Mouse (Mus musculus): ENCODE measurements around the gene Dcaf8. TPM values are rescaled to one million over a fixed set of nuclear protein-coding genes. Genes with fewer than 3 reads are reported as not detected.

Dcaf8 gene
- polyA plus RNA-seq (2015; fragmentation: Nextera tagmentation; extraction: Ambion mirVana), result 128 and 141 TPM in 2 replicates

GRCm38 (mm10) chr1:172147835-172148278, at the start of gene Dcaf8:
TSS of gene Dcaf8 (plus strand) at chr1:172148084.

DNA sequence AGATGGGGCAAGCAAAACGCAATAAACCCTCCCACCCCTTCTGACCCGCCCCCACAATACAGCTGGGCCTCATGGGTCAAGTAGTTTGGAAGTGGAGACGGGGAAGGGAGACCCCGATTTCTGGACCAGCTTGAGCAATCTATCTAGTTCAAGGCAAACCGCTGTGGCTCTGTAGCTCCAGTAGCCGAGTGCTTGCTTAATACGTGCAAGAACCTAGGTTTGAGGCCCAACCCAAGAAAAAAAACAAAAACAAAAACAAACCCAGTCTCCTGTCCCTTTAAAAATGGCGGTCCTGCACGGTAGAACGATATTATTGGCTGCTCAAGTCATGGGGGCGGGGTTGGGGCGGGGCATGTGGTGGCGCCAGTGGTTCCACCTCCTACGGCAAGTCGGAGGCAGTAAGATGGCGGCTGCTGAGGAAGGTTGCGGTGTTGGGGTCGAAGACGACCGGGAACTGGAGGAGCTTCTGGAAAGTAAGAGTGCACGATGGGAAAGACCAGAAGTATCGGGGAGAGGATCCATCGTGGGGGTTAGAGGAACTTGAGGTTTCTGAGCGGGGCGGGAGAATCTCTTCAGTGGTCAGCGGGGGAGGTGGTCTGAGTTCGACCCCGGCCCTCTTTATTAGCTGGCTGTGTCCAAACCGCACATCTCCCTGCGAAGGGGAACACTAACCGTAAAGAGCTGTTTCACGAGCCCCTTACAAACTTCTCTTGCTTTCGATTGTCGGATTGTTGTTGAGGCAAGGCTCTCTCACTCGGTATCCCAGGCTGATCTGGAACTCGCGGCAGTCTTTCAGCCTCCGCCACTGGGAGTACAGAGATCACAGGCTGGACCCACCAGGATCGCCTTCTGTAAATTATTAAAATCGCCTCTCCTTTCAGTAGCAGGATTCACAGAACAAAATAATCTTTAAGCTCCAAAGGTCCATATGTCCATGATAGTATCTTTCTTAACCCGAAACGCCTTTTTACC, 21.2 kb upstream of the Dcaf8 start, which contains the start of gene Pex19:
TSS of gene Pex19 (plus strand) at position 380 of the 972 bp plus-strand sequence.

GRCm38 (mm10) chr1:172206141-172206917, 58.4 kb downstream of the Dcaf8 start, which contains the start of gene Pea15a:
TSS of gene Pea15a (minus strand) at chr1:172206804.

GRCm38 (mm10) chr1:172219451-172220406, 71.8 kb downstream of the Dcaf8 start, which contains the start of gene Casq1:
TSS of gene Casq1 (minus strand) at chr1:172219868.

Other genes starting within 250 kb of the Dcaf8 start
- 0.13 and 0.46 TPM in 2 replicates for gene Slamf6, start 230.6 kb upstream of the Dcaf8 start, polyA plus RNA-seq (2015; fragmentation: Nextera tagmentation; extraction: Ambion mirVana)
- gene Vangl2, start 119.6 kb upstream of the Dcaf8 start, polyA plus RNA-seq (2015; fragmentation: Nextera tagmentation; extraction: Ambion mirVana), result 2.6 and 4.0 TPM in 2 replicates
- not detected in 2 replicates for gene Nhlh1, start 90.5 kb upstream of the Dcaf8 start, polyA plus RNA-seq (2015; fragmentation: Nextera tagmentation; extraction: Ambion mirVana)
- gene Copa, start 65.6 kb upstream of the Dcaf8 start, polyA plus RNA-seq (2015; fragmentation: Nextera tagmentation; extraction: Ambion mirVana), result 89.8 and 97.0 TPM in 2 replicates
- 57.0 and 63.1 TPM in 2 replicates for gene Ncstn, start 65.3 kb upstream of the Dcaf8 start, polyA plus RNA-seq (2015; fragmentation: Nextera tagmentation; extraction: Ambion mirVana)
- gene Pex19, start 21.3 kb upstream of the Dcaf8 start, polyA plus RNA-seq (2015; fragmentation: Nextera tagmentation; extraction: Ambion mirVana), result 185 and 200 TPM in 2 replicates
- 79.7 and 89.6 TPM in 2 replicates for gene Pea15a, start 58.7 kb downstream of the Dcaf8 start, polyA plus RNA-seq (2015; fragmentation: Nextera tagmentation; extraction: Ambion mirVana)
- 1,722 and 1,828 TPM in 2 replicates for gene Casq1, start 71.8 kb downstream of the Dcaf8 start, polyA plus RNA-seq (2015; fragmentation: Nextera tagmentation; extraction: Ambion mirVana)
- gene Atp1a4, start 110.3 kb downstream of the Dcaf8 start, polyA plus RNA-seq (2015; fragmentation: Nextera tagmentation; extraction: Ambion mirVana), result 0.05 and 0.10 TPM in 2 replicates
- 16.3 and 17.3 TPM in 2 replicates for gene Igsf8, start 113.6 kb downstream of the Dcaf8 start, polyA plus RNA-seq (2015; fragmentation: Nextera tagmentation; extraction: Ambion mirVana)
- 105 and 110 TPM in 2 replicates for gene Atp1a2, start 150.0 kb downstream of the Dcaf8 start, polyA plus RNA-seq (2015; fragmentation: Nextera tagmentation; extraction: Ambion mirVana)
- gene Kcnj9, start 181.2 kb downstream of the Dcaf8 start, polyA plus RNA-seq (2015; fragmentation: Nextera tagmentation; extraction: Ambion mirVana), result not detected in 2 replicates
- 0.27 and 0.38 TPM in 2 replicates for gene Kcnj10, start 193.1 kb downstream of the Dcaf8 start, polyA plus RNA-seq (2015; fragmentation: Nextera tagmentation; extraction: Ambion mirVana)
- 2.4 TPM in 2 replicates for gene Pigm, start 228.5 kb downstream of the Dcaf8 start, polyA plus RNA-seq (2015; fragmentation: Nextera tagmentation; extraction: Ambion mirVana)